Mouse (Mus musculus): ENCODE data around the gene Prune2. TPM values are rescaled to one million over a fixed set of nuclear protein-coding genes. Genes with fewer than 3 reads are reported as not detected.

Gene Prune2
- polyA plus RNA-seq, 1 experiment from 2014 or later = 1.6 TPM

DNA sequence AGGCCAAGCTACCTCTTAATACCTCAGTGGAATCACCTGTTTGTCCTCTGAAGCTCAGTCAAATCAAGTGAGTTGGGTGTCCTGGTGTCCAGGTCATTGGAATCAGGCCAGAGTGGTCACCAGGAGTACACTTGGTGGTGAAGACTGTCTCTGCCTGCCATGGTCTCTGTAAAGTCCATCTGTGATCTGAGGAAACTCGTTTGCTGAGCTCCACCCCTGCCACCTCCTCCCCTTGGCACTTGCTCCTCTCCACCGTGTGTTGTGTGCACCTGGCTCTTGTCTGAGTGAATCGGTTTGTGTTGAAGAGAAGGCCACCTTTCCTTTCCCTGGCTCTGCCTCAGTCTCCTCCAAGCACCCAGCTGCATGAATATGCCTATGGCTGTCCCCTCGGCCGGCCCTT is 238.8 kb downstream of the Prune2 start:
- ATAC-seq = no peak
- Histone ChIP-seq H3K27me3 (replicated peaks; ENCODE audit: control insufficient read depth, insufficient read depth, low read length) (no peaks in the 10 kb centered on the region), H3K27ac (ENCODE audit: low read length) (no peak overlapping the region), H3K4me3 (ENCODE audit: low read length) (no peak overlapping the region), H3K4me1 (ENCODE audit: control insufficient read depth, insufficient read depth, low read length) (no peaks in the 10 kb centered on the region), H3K36me3 (ENCODE audit: control insufficient read depth, insufficient read depth, low read length) (no peaks in the 10 kb centered on the region), H3K9ac (ENCODE audit: low read depth, low read length) (no peak overlapping the region), H3K9me3 (ENCODE audit: control insufficient read depth, low read length) (no peaks in the 10 kb centered on the region), H3K4me2 (ENCODE audit: low read depth, low read length) (no peak overlapping the region)
- WGBS = 78% methylated on average over 5 of the region's 5 CpGs

DNA sequence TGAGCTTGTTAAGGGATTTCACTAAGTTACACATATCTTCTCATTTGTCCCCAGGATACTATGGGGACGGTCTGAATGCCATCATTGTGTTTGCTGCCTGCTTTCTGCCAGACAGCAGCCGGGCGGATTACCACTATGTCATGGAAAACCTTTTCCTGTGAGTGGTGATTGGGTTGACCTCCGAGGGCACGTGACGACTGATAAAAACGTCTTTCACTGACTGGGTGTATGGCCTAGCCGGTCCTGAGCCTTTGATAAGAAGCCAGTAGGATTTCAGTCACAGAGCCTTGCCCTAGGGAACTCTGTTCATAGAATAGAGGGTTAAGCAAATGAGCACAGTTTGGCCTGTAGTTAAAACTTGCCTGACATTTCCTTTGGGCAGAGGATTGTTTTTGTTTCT is 243.1 kb downstream of the Prune2 start:
- WGBS = 41% methylated on average over 8 of the region's 8 CpGs
- H3K4me2 ChIP-seq (ENCODE audit: low read depth, low read length) = no peak overlapping the region
- H3K36me3 ChIP-seq (ENCODE audit: control insufficient read depth, insufficient read depth, low read length) = no peaks in the 10 kb centered on the region
- H3K4me1 ChIP-seq (ENCODE audit: control insufficient read depth, insufficient read depth, low read length) = no peaks in the 10 kb centered on the region
- H3K9ac ChIP-seq (ENCODE audit: low read depth, low read length) = no peak overlapping the region
- H3K4me3 ChIP-seq (ENCODE audit: low read length) = no peak overlapping the region
- ATAC-seq = no peak
- H3K27ac ChIP-seq (ENCODE audit: low read length) = no peak overlapping the region
- no peaks in the 10 kb centered on the region for H3K27me3 ChIP-seq (replicated peaks; ENCODE audit: control insufficient read depth, insufficient read depth, low read length)
- no peaks in the 10 kb centered on the region for H3K9me3 ChIP-seq (ENCODE audit: control insufficient read depth, low read length)

DNA sequence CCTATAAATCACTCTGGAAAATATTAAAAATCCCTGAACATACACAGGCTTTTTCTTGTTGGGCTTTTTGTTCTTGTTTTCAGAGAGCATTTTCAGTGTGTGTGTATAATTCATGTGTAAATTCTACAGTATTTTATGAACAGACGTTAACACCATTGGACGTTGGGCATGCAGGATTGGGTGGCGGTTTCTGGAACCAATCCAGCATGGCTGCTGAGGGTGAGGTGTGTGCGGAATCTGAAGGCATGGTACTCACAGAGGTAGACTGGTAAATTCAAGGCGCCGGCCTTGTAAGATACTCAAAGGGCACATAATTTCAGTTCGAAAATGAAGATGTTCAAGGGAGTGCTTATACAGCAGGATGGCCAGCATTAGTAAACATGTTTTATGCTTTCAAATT is 251.2 kb downstream of the Prune2 start:
- H3K4me3 ChIP-seq (ENCODE audit: low read length) = no peak overlapping the region
- H3K4me1 ChIP-seq (ENCODE audit: control insufficient read depth, insufficient read depth, low read length) = no peaks in the 10 kb centered on the region
- H3K27me3 ChIP-seq (replicated peaks; ENCODE audit: control insufficient read depth, insufficient read depth, low read length) = no peaks in the 10 kb centered on the region
- H3K9ac ChIP-seq (ENCODE audit: low read depth, low read length) = no peak overlapping the region
- H3K4me2 ChIP-seq (ENCODE audit: low read depth, low read length) = no peak overlapping the region
- H3K27ac ChIP-seq (ENCODE audit: low read length) = no peak overlapping the region
- H3K9me3 ChIP-seq (ENCODE audit: control insufficient read depth, low read length) = no peaks in the 10 kb centered on the region
- WGBS = 84% methylated on average over 7 of the region's 7 CpGs
- ATAC-seq = no peak
- no peaks in the 10 kb centered on the region for H3K36me3 ChIP-seq (ENCODE audit: control insufficient read depth, insufficient read depth, low read length)

DNA sequence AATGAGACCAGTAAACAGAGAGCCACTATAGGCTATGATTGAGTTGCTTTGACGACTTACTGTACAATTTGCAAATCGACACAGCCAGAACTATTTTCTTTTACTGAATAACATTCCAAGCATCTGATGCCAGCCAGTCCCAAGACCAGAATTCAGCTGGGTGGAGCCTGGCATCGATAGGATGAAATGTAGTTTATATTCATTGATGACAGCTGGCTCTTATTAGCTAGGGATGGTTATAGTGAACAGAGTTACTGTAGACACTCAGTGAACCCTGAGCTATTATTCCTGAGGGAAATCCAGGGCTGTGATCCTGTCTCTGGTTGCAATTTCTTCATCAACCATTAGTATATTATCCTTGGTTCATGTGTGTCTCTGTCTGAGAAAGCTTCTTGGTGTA is 254.6 kb downstream of the Prune2 start:
- 83% methylated on average over 3 of the region's 3 CpGs for WGBS
- no peak overlapping the region for H3K4me2 ChIP-seq (ENCODE audit: low read depth, low read length)
- no peaks in the 10 kb centered on the region for H3K36me3 ChIP-seq (ENCODE audit: control insufficient read depth, insufficient read depth, low read length)
- no peaks in the 10 kb centered on the region for H3K9me3 ChIP-seq (ENCODE audit: control insufficient read depth, low read length)
- no peak overlapping the region for H3K9ac ChIP-seq (ENCODE audit: low read depth, low read length)
- no peak overlapping the region for H3K4me3 ChIP-seq (ENCODE audit: low read length)
- H3K27ac ChIP-seq (ENCODE audit: low read length) = no peak overlapping the region
- ATAC-seq = no peak
- H3K27me3 ChIP-seq (replicated peaks; ENCODE audit: control insufficient read depth, insufficient read depth, low read length) = no peaks in the 10 kb centered on the region
- H3K4me1 ChIP-seq (ENCODE audit: control insufficient read depth, insufficient read depth, low read length) = no peaks in the 10 kb centered on the region

DNA sequence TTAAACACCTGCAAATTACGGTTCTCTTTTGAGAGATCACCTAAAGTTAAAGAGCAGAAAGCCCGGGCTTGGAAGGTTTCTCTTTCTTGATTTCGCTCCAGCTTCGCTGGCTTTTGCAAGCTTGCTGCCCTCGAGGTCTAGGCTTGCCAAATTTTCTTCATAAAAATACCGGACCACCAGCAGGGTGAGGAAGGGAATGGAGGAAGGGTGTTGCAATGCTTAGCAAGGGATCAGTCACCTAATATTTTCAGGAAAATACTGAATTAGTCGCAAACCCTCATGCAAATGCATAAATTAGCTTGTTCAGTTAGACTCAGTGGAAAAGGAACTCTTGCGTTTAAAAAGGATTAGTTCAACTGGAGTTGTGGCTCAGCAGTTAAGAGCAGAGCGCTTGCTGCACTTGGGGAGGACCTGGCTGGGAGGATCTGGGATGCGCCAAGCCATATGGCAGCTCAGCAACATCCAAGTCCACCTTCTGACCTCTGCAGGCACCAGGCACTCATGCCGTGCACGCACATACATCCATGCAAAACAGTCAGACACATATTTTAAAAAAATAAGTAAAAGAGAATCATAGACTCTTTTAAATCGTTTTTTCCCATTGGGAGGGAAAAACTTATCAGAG is 259.1 kb downstream of the Prune2 start:
- H3K4me1 ChIP-seq (ENCODE audit: control insufficient read depth, insufficient read depth, low read length) = no peaks in the 10 kb centered on the region
- WGBS = 78% methylated on average over 13 of the region's 13 CpGs

DNA sequence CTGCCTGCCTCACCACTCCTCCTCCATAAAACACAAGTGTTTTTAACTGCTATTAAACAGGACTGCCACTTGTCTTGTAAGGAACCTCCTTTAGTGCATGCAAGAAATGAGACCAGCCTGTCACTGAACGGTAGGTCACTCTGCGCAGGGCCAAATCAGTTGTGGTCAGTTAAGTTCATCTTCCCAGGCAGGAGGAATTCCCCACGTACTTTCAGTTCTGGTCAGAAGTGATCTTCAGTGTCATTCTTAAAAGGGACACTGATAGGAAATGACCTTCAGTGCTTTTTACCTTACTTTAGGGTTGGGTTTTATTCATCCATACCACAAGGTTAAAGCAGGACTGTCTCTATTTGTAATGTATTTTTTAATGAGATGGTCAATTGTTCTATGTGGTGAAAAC is 262.3 kb downstream of the Prune2 start:
- Histone ChIP-seq H3K4me2 (ENCODE audit: low read depth, low read length) (no peak overlapping the region), H3K9ac (ENCODE audit: low read depth, low read length) (no peak overlapping the region), H3K27ac (ENCODE audit: low read length) (no peak overlapping the region), H3K4me3 (ENCODE audit: low read length) (no peak overlapping the region), H3K4me1 (ENCODE audit: control insufficient read depth, insufficient read depth, low read length) (no peaks in the 10 kb centered on the region), H3K27me3 (replicated peaks; ENCODE audit: control insufficient read depth, insufficient read depth, low read length) (no peaks in the 10 kb centered on the region), H3K36me3 (ENCODE audit: control insufficient read depth, insufficient read depth, low read length) (no peaks in the 10 kb centered on the region), H3K9me3 (ENCODE audit: control insufficient read depth, low read length) (no peaks in the 10 kb centered on the region)
- ATAC-seq = no peak
- 83% methylated on average over 3 of the region's 3 CpGs for WGBS

More for the DNA sequence above, 259.1 kb downstream of the Prune2 start:
- no peak overlapping the region for H3K4me2 ChIP-seq (ENCODE audit: low read depth, low read length)
- no peak overlapping the region for H3K4me3 ChIP-seq (ENCODE audit: low read length)
- no peaks in the 10 kb centered on the region for H3K36me3 ChIP-seq (ENCODE audit: control insufficient read depth, insufficient read depth, low read length)
- H3K9me3 ChIP-seq (ENCODE audit: control insufficient read depth, low read length) = no peaks in the 10 kb centered on the region
- H3K27me3 ChIP-seq (replicated peaks; ENCODE audit: control insufficient read depth, insufficient read depth, low read length) = no peaks in the 10 kb centered on the region
- no peak overlapping the region for H3K27ac ChIP-seq (ENCODE audit: low read length)
- no peak overlapping the region for H3K9ac ChIP-seq (ENCODE audit: low read depth, low read length)
- ATAC-seq = no peak

DNA sequence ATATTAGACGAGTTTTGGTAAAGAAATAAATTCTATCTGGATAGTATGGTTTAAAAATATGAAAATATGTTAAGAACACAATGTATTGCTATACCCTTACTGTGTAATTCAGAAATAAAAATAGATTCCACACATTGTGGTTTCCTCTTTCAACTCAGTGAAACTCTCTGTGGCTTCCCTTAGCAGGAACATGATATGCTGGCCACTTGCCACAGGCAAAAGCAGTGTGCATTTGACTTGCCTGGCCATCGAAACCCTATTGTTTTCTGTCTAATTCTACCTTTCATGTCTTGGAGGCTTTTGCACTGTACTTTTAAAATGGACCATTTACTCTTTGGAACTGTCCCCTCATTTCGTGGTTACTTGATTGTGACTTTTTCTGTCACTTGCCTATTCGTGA is 267.9 kb downstream of the Prune2 start:
- no peak overlapping the region for H3K4me3 ChIP-seq (ENCODE audit: low read length)
- no peak for ATAC-seq
- H3K4me2 ChIP-seq (ENCODE audit: low read depth, low read length) = no peak overlapping the region
- no peak overlapping the region for H3K27ac ChIP-seq (ENCODE audit: low read length)
- H3K9ac ChIP-seq (ENCODE audit: low read depth, low read length) = no peak overlapping the region
- H3K36me3 ChIP-seq (ENCODE audit: control insufficient read depth, insufficient read depth, low read length) = no peaks in the 10 kb centered on the region
- WGBS = 80% methylated on average over 4 of the region's 4 CpGs
- no peaks in the 10 kb centered on the region for H3K9me3 ChIP-seq (ENCODE audit: control insufficient read depth, low read length)
- no peaks in the 10 kb centered on the region for H3K4me1 ChIP-seq (ENCODE audit: control insufficient read depth, insufficient read depth, low read length)
- no peaks in the 10 kb centered on the region for H3K27me3 ChIP-seq (replicated peaks; ENCODE audit: control insufficient read depth, insufficient read depth, low read length)

DNA sequence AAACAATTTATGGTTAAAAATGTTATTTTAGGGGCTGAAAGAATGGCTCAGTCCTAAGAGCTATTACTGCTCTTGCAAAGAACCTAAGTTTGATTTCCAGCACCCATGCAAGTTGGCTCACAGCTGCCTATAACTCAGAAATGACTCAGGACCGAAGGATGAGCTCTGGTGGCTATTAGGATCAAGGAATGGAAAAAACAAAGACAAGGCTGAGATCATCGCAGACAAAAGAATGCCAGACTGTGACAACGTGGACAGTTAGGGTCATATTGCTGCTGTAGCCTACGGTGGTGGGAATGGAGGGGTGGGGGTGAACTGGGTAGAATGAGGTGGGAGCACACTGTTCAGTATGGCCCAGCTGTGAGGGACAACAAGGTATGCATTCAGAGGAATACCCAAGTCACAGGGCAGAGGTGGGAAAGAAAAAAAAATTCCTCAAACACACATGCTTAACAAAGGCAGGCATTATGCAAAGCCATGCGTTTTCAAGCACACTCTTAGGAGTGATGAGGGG is 269.7 kb downstream of the Prune2 start:
- no peak overlapping the region for H3K27ac ChIP-seq (ENCODE audit: low read length)
- no peaks in the 10 kb centered on the region for H3K27me3 ChIP-seq (replicated peaks; ENCODE audit: control insufficient read depth, insufficient read depth, low read length)
- H3K9ac ChIP-seq (ENCODE audit: low read depth, low read length) = no peak overlapping the region
- no peaks in the 10 kb centered on the region for H3K9me3 ChIP-seq (ENCODE audit: control insufficient read depth, low read length)
- ATAC-seq = no peak
- H3K36me3 ChIP-seq (ENCODE audit: control insufficient read depth, insufficient read depth, low read length) = no peaks in the 10 kb centered on the region
- no peaks in the 10 kb centered on the region for H3K4me1 ChIP-seq (ENCODE audit: control insufficient read depth, insufficient read depth, low read length)
- H3K4me2 ChIP-seq (ENCODE audit: low read depth, low read length) = no peak overlapping the region
- H3K4me3 ChIP-seq (ENCODE audit: low read length) = no peak overlapping the region
- WGBS = 70% methylated on average over 5 of the region's 5 CpGs

DNA sequence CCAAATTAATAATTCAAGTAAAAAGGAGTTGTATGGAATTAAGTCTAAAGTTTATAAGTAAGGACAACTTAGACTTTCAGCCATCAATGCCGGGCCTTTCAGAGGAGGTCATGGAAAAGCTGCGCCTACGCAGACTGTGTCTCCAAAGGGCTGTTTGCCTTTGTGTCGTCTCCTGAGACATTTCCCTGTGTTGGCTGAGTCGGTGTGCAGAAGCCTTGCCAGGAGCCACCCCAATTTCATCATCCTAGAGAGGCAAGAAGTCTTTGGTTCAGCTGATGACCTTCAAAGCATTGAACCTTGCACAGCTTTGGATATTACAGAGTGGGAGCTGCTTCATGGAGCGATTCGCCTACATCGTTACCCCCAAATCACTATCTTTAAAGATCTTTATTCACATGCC is 270.2 kb downstream of the Prune2 start:
- H3K27ac ChIP-seq (ENCODE audit: low read length) = no peak overlapping the region
- H3K36me3 ChIP-seq (ENCODE audit: control insufficient read depth, insufficient read depth, low read length) = no peaks in the 10 kb centered on the region
- WGBS = 90% methylated on average over 8 of the region's 8 CpGs
- no peak overlapping the region for H3K9ac ChIP-seq (ENCODE audit: low read depth, low read length)
- no peak overlapping the region for H3K4me2 ChIP-seq (ENCODE audit: low read depth, low read length)
- H3K27me3 ChIP-seq (replicated peaks; ENCODE audit: control insufficient read depth, insufficient read depth, low read length) = no peaks in the 10 kb centered on the region
- no peak for ATAC-seq
- H3K4me3 ChIP-seq (ENCODE audit: low read length) = no peak overlapping the region
- no peaks in the 10 kb centered on the region for H3K9me3 ChIP-seq (ENCODE audit: control insufficient read depth, low read length)
- no peaks in the 10 kb centered on the region for H3K4me1 ChIP-seq (ENCODE audit: control insufficient read depth, insufficient read depth, low read length)

DNA sequence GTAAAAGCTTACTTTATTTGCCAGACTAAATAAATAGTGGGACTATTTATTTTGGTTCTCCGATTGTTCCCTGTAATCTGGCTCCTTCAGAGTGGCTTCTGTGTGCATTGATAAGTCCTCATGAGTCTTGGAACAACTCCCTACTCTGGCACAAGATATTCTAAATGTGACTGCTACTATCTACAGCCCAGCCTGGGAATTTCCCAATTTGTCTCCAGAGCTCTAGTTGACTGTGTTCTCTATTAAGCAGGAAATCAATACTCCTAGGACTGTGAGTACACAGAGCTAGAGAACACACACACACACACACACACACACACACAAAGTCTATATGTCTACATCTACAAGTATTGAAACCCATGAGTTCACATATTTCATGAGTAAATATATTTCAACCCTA is 274.1 kb downstream of the Prune2 start:
- Histone ChIP-seq H3K4me3 (ENCODE audit: low read length) (no peak overlapping the region), H3K27me3 (replicated peaks; ENCODE audit: control insufficient read depth, insufficient read depth, low read length) (no peaks in the 10 kb centered on the region), H3K4me2 (ENCODE audit: low read depth, low read length) (no peak overlapping the region), H3K9me3 (ENCODE audit: control insufficient read depth, low read length) (no peaks in the 10 kb centered on the region), H3K9ac (ENCODE audit: low read depth, low read length) (no peak overlapping the region), H3K4me1 (ENCODE audit: control insufficient read depth, insufficient read depth, low read length) (no peaks in the 10 kb centered on the region), H3K27ac (ENCODE audit: low read length) (no peak overlapping the region), H3K36me3 (ENCODE audit: control insufficient read depth, insufficient read depth, low read length) (no peaks in the 10 kb centered on the region)
- WGBS = 70% methylated on average over 1 of the region's 1 CpGs
- no peak for ATAC-seq

Measured in intestine, embryonic 16.5 days (tissue).